Mouse (Mus musculus): ENCODE measurements around the gene Anapc10.

- no peak for TF ChIP-seq CTCF (IDR thresholded peaks at IDR 0.05; ENCODE audit: low read depth)
- TF ChIP-seq EP300 (IDR thresholded peaks at IDR 0.05; ENCODE audit: low read depth): no peak
Measured at GRCm38 (mm10) chr8:79806971-79807370, 95.4 kb downstream of the Anapc10 start.
